Mouse (Mus musculus) hindbrain, embryonic 16.5 days (tissue): ENCODE results near the gene Htr3b. TPM values are rescaled to one million over a fixed set of nuclear protein-coding genes. Genes with fewer than 3 reads are reported as not detected.
"Not testable (repeated sequence)": the region's sequence is repeated elsewhere in the genome, so short reads cannot be mapped to it uniquely, and the experiment has no call there.

ENCODE experiments used
- ATAC-seq: fragments of 200-750 bp; cut with Nextera tagmentation; 2 replicates; pipeline ENCODE4 v1.8.0; 2017; ENCODE audit warnings: moderate TSS enrichment, moderate library complexity
- H3K27ac ChIP-seq: fragments of 300-500 bp; sonication (generic); 2 replicates; pipeline ENCODE4 v1.5.1; 2014; ENCODE audit warnings: low read depth, mild to moderate bottlenecking, control low read depth, low read length, moderate library complexity
- H3K27me3 ChIP-seq: fragments of 300-500 bp; sonication (generic); replicated peaks from 2 replicates; pipeline ENCODE4 v1.6.1; 2014; ENCODE audit warnings: low read length; ENCODE audit not compliant: control insufficient read depth, insufficient read depth
- H3K36me3 ChIP-seq: fragments of 300-500 bp; sonication (generic); 2 replicates; pipeline ENCODE4 v1.6.1; 2014; ENCODE audit warnings: mild to moderate bottlenecking, low read length, moderate library complexity, mixed read lengths; ENCODE audit not compliant: control insufficient read depth, insufficient read depth
- H3K4me1 ChIP-seq: fragments of 300-500 bp; sonication (generic); 2 replicates; pipeline ENCODE4 v1.6.1; 2014; ENCODE audit warnings: low read depth, low read length; ENCODE audit not compliant: control insufficient read depth, insufficient read depth
- H3K4me2 ChIP-seq: fragments of 300-500 bp; sonication (generic); 2 replicates; pipeline ENCODE4 v1.6.1; 2014; ENCODE audit warnings: mild to moderate bottlenecking, low read length, control low read depth, moderate library complexity
- H3K4me3 ChIP-seq: fragments of 300-500 bp; sonication (generic); 2 replicates; pipeline ENCODE4 v1.5.1; 2014; ENCODE audit warnings: mild to moderate bottlenecking, low read length, control low read depth, moderate library complexity
- H3K9ac ChIP-seq: fragments of 300-500 bp; sonication (generic); 2 replicates; pipeline ENCODE4 v1.6.1; 2014; ENCODE audit warnings: low read depth, mild to moderate bottlenecking, control low read depth, low read length, moderate library complexity
- H3K9me3 ChIP-seq: fragments of 300-500 bp; sonication (generic); 2 replicates; pipeline ENCODE4 v1.6.1; 2014; ENCODE audit warnings: mild to moderate bottlenecking, low read length, moderate library complexity; ENCODE audit not compliant: control insufficient read depth
- WGBS: fragments of 180-500 bp; shearing (Covaris S2); extraction: QIAGEN DNeasy Blood & Tissue Kit; methylation state at CpG from one replicate; pipeline ENCODE4 v1.1.7; 2014; 5-methylcytosine and 5-hydroxymethylcytosine counted together
- polyA plus RNA-seq: library from polyadenylated mRNA; unstranded; fragments of >200 nt; fragmentation: Nextera tagmentation; extraction: Ambion mirVana; gene quantifications from 2 replicates; pipeline ENCODE4 v1.2.1, GENCODE M21; 2015

Gene Htr3b
- polyA plus RNA-seq, 1 experiment from 2014 or later = 0.40 TPM

- Histone ChIP-seq H3K4me1 (peaks cover 11% of the 10 kb centered on the region), H3K27me3 (no peaks in the 10 kb centered on the region), H3K4me3 (peak within 1 kb of the TSS; percentile 85), H3K9me3 (no peaks in the 10 kb centered on the region), H3K4me2 (peak within 1 kb of the TSS; percentile 83), H3K36me3 (no peaks in the 10 kb centered on the region), H3K27ac (peak within 1 kb of the TSS; percentile 89), H3K9ac (peak within 1 kb of the TSS; percentile 83)
- WGBS = under 1% methylated on average over 65 of the region's 94 CpGs
- peak; percentile 93 for ATAC-seq
These were observed 20.3 kb upstream of the Htr3b start, which contains the start of gene Usp28 for GRCm38 (mm10) chr9:48984845-48985707. Gene Usp28 (plus strand): TSS chr9:48985375.

GRCm38 (mm10) chr9:48984320-48984844 is 19.6 kb upstream of the Htr3b start:
- Histone ChIP-seq H3K4me3 (peak overlapping the region; percentile 85), H3K36me3 (no peaks in the 10 kb centered on the region), H3K27me3 (no peaks in the 10 kb centered on the region), H3K9ac (peak overlapping the region; percentile 75), H3K9me3 (no peaks in the 10 kb centered on the region), H3K4me1 (peaks cover 11% of the 10 kb centered on the region), H3K27ac (peak overlapping the region; percentile 88), H3K4me2 (peak overlapping the region; percentile 83)
- ATAC-seq = no peak
- 30% methylated on average over 8 of the region's 8 CpGs for WGBS

GRCm38 (mm10) chr9:48983801-48984200 is 19.0 kb upstream of the Htr3b start:
- 91% methylated on average over 6 of the region's 6 CpGs for WGBS
- H3K4me2 ChIP-seq, H3K9me3 ChIP-seq, H3K36me3 ChIP-seq, H3K27me3 ChIP-seq, H3K9ac ChIP-seq, H3K4me3 ChIP-seq, ATAC-seq, H3K27ac ChIP-seq: not testable (repeated sequence)
- peaks cover 11% of the 10 kb centered on the region for H3K4me1 ChIP-seq

GRCm38 (mm10) chr9:48981827-48982226 is 17.0 kb upstream of the Htr3b start:
- Histone ChIP-seq H3K9ac (no peak overlapping the region), H3K27me3 (no peaks in the 10 kb centered on the region), H3K9me3 (no peaks in the 10 kb centered on the region), H3K36me3 (no peaks in the 10 kb centered on the region), H3K4me1 (peaks cover 3% of the 10 kb centered on the region), H3K4me3 (no peak overlapping the region), H3K27ac (no peak overlapping the region), H3K4me2 (no peak overlapping the region)
- no peak for ATAC-seq

- Histone ChIP-seq H3K4me2 (no peak overlapping the region), H3K36me3 (no peaks in the 10 kb centered on the region), H3K4me1 (no peaks in the 10 kb centered on the region), H3K9ac (no peak overlapping the region), H3K27me3 (no peaks in the 10 kb centered on the region), H3K4me3 (no peak overlapping the region), H3K27ac (no peak overlapping the region), H3K9me3 (no peaks in the 10 kb centered on the region)
- WGBS = 80% methylated on average over 3 of the region's 3 CpGs
- no peak for ATAC-seq
These were observed 16.0 kb upstream of the Htr3b start for GRCm38 (mm10) chr9:48980781-48981180.

- Histone ChIP-seq H3K4me2 (no peak overlapping the region), H3K36me3 (no peaks in the 10 kb centered on the region), H3K4me3 (no peak overlapping the region), H3K4me1 (no peaks in the 10 kb centered on the region), H3K9ac (no peak overlapping the region), H3K9me3 (no peaks in the 10 kb centered on the region), H3K27me3 (no peaks in the 10 kb centered on the region), H3K27ac (no peak overlapping the region)
- WGBS = 90% methylated on average over 5 of the region's 5 CpGs
- ATAC-seq = no peak
These were observed 15.6 kb upstream of the Htr3b start for GRCm38 (mm10) chr9:48980371-48980770.

GRCm38 (mm10) chr9:48976661-48977355 is 12.0 kb upstream of the Htr3b start:
- no peak for ATAC-seq
- Histone ChIP-seq H3K27ac (no peak overlapping the region), H3K4me2 (no peak overlapping the region), H3K9me3 (no peaks in the 10 kb centered on the region), H3K27me3 (no peaks in the 10 kb centered on the region), H3K4me1 (no peaks in the 10 kb centered on the region), H3K9ac (no peak overlapping the region), H3K36me3 (no peaks in the 10 kb centered on the region), H3K4me3 (no peak overlapping the region)
- 84% methylated on average over 6 of the region's 6 CpGs for WGBS

GRCm38 (mm10) chr9:48972494-48972893 is 7.7 kb upstream of the Htr3b start:
- H3K9ac ChIP-seq = no peak overlapping the region
- no peak overlapping the region for H3K4me3 ChIP-seq
- no peak for ATAC-seq
- H3K27me3 ChIP-seq = no peaks in the 10 kb centered on the region
- H3K4me1 ChIP-seq = no peaks in the 10 kb centered on the region
- WGBS = 33% methylated on average over 3 of the region's 3 CpGs
- H3K4me2 ChIP-seq = no peak overlapping the region
- no peak overlapping the region for H3K27ac ChIP-seq
- H3K36me3 ChIP-seq = no peaks in the 10 kb centered on the region
- H3K9me3 ChIP-seq = no peaks in the 10 kb centered on the region

GRCm38 (mm10) chr9:48962131-48962530 is 2.7 kb downstream of the Htr3b start:
- Histone ChIP-seq H3K9ac (no peak overlapping the region), H3K4me3 (no peak overlapping the region), H3K4me1 (no peaks in the 10 kb centered on the region; the same call in 1 of the 2 replicates), H3K27ac (no peak overlapping the region), H3K9me3 (no peaks in the 10 kb centered on the region), H3K36me3 (no peaks in the 10 kb centered on the region), H3K4me2 (no peak overlapping the region), H3K27me3 (no peaks in the 10 kb centered on the region; the same call in 1 of the 2 replicates)
- no peak for ATAC-seq
- WGBS = 19% methylated on average over 7 of the region's 7 CpGs
